Mouse (Mus musculus) heart, postnatal 0 days (tissue): ENCODE results near the gene Zfp592.

Experiments
- CTCF ChIP-seq: IDR thresholded peaks from 2 replicates; pipeline ENCODE4 v1.5.1; 2016; ENCODE audit warnings: antibody characterized with exemption, control low read depth, low read depth
- EP300 ChIP-seq: IDR thresholded peaks from 2 replicates; pipeline ENCODE4 v1.6.1; 2016; ENCODE audit warnings: antibody characterized with exemption, low read depth

- TF ChIP-seq EP300 (no peak), CTCF (no peak)
Observed at GRCm38 (mm10) chr7:81063332-81063731, 69.9 kb downstream of the Zfp592 start.
